Mouse (Mus musculus): Measurements from ENCODE around the gene Efna2. TPM values are rescaled to one million over a fixed set of nuclear protein-coding genes. Genes with fewer than 3 reads are reported as not detected.
A peak's percentile ranks its signal among the peaks of the same experiment; 100 is the strongest.
"Not testable (repeated sequence)": the region's sequence is repeated elsewhere in the genome, so short reads cannot be mapped to it uniquely, and the experiment has no call there.

Gene Efna2
- polyA plus RNA-seq, 1 experiment from 2014 or later = 12.2 TPM

GRCm38 (mm10) chr10:80211547-80212103 is 32.3 kb downstream of the Efna2 start:
- H3K27me3 ChIP-seq (replicated peaks; ENCODE audit: control insufficient read depth, insufficient read depth, low read length); ATAC-seq (replicated peaks; ENCODE audit: low FRiP score, low TSS enrichment, low read depth); H3K4me2 ChIP-seq (ENCODE audit: low read length); H3K9ac ChIP-seq (ENCODE audit: low read length); H3K4me1 ChIP-seq (replicated peaks; ENCODE audit: control insufficient read depth, insufficient read depth, low read length); H3K9me3 ChIP-seq (ENCODE audit: control insufficient read depth, low read length); H3K27ac ChIP-seq (ENCODE audit: low read depth); H3K36me3 ChIP-seq (ENCODE audit: control insufficient read depth, insufficient read depth, low read length); H3K4me3 ChIP-seq (ENCODE audit: low read depth, low read length); DNase-seq (ENCODE audit: low spot score): not testable (repeated sequence)
- whole genome bisulfite sequencing = 77% methylated on average over 7 of the region's 7 CpGs

- H3K4me1 ChIP-seq (replicated peaks; ENCODE audit: control insufficient read depth, insufficient read depth, low read length) = no peaks in the 10 kb centered on the region
- H3K9me3 ChIP-seq (ENCODE audit: control insufficient read depth, low read length) = no peaks in the 10 kb centered on the region
- 33% methylated on average over 16 of the region's 16 CpGs for WGBS
- ATAC-seq (replicated peaks; ENCODE audit: low FRiP score, low TSS enrichment, low read depth) (no peak), DNase-seq (ENCODE audit: low spot score) (no peak)
- H3K4me3 ChIP-seq (ENCODE audit: low read depth, low read length) = no peak overlapping the region
- H3K27me3 ChIP-seq (replicated peaks; ENCODE audit: control insufficient read depth, insufficient read depth, low read length) = no peaks in the 10 kb centered on the region
- no peaks in the 10 kb centered on the region for H3K36me3 ChIP-seq (ENCODE audit: control insufficient read depth, insufficient read depth, low read length)
- no peak overlapping the region for H3K9ac ChIP-seq (ENCODE audit: low read length)
- no peak overlapping the region for H3K4me2 ChIP-seq (ENCODE audit: low read length)
- H3K27ac ChIP-seq (ENCODE audit: low read depth) = no peak overlapping the region
These were observed 35.9 kb downstream of the Efna2 start for GRCm38 (mm10) chr10:80215048-80215772.

- no peaks in the 10 kb centered on the region for H3K9me3 ChIP-seq (ENCODE audit: control insufficient read depth, low read length)
- no peaks in the 10 kb centered on the region for H3K27me3 ChIP-seq (replicated peaks; ENCODE audit: control insufficient read depth, insufficient read depth, low read length)
- WGBS = 22% methylated on average over 7 of the region's 9 CpGs
- H3K27ac ChIP-seq (ENCODE audit: low read depth) = no peak overlapping the region
- no peak overlapping the region for H3K4me3 ChIP-seq (ENCODE audit: low read depth, low read length)
- no peak for DNase-seq (ENCODE audit: low spot score)
- peaks cover 3% of the 10 kb centered on the region for H3K4me1 ChIP-seq (replicated peaks; ENCODE audit: control insufficient read depth, insufficient read depth, low read length)
- H3K36me3 ChIP-seq (ENCODE audit: control insufficient read depth, insufficient read depth, low read length) = no peaks in the 10 kb centered on the region
- ATAC-seq (replicated peaks; ENCODE audit: low FRiP score, low TSS enrichment, low read depth) = no peak
- no peak overlapping the region for H3K9ac ChIP-seq (ENCODE audit: low read length)
- no peak overlapping the region for H3K4me2 ChIP-seq (ENCODE audit: low read length)
These were observed 41.4 kb downstream of the Efna2 start for GRCm38 (mm10) chr10:80220676-80221075.

GRCm38 (mm10) chr10:80223137-80223536 is 43.9 kb downstream of the Efna2 start:
- not testable (repeated sequence) for H3K36me3 ChIP-seq (ENCODE audit: control insufficient read depth, insufficient read depth, low read length); DNase-seq (ENCODE audit: low spot score); H3K4me2 ChIP-seq (ENCODE audit: low read length); H3K27ac ChIP-seq (ENCODE audit: low read depth); H3K27me3 ChIP-seq (replicated peaks; ENCODE audit: control insufficient read depth, insufficient read depth, low read length); H3K9ac ChIP-seq (ENCODE audit: low read length); ATAC-seq (replicated peaks; ENCODE audit: low FRiP score, low TSS enrichment, low read depth); H3K4me3 ChIP-seq (ENCODE audit: low read depth, low read length); H3K9me3 ChIP-seq (ENCODE audit: control insufficient read depth, low read length)
- WGBS = 88% methylated on average over 2 of the region's 2 CpGs
- peaks cover 16% of the 10 kb centered on the region for H3K4me1 ChIP-seq (replicated peaks; ENCODE audit: control insufficient read depth, insufficient read depth, low read length)

GRCm38 (mm10) chr10:80226071-80226415 is 46.8 kb downstream of the Efna2 start:
- Histone ChIP-seq H3K4me3 (ENCODE audit: low read depth, low read length) (peak overlapping the region; percentile 74; the same call in 1 of the 2 replicates), H3K9me3 (ENCODE audit: control insufficient read depth, low read length) (no peaks in the 10 kb centered on the region), H3K9ac (ENCODE audit: low read length) (peak overlapping the region; percentile 49), H3K27ac (ENCODE audit: low read depth) (peak overlapping the region; percentile 90), H3K4me1 (replicated peaks; ENCODE audit: control insufficient read depth, insufficient read depth, low read length) (peaks cover 23% of the 10 kb centered on the region), H3K27me3 (replicated peaks; ENCODE audit: control insufficient read depth, insufficient read depth, low read length) (no peaks in the 10 kb centered on the region), H3K4me2 (ENCODE audit: low read length) (peak overlapping the region; percentile 60), H3K36me3 (ENCODE audit: control insufficient read depth, insufficient read depth, low read length) (peaks cover 25% of the 10 kb centered on the region)
- WGBS = under 1% methylated on average over 14 of the region's 14 CpGs
- DNase-seq (ENCODE audit: low spot score) = no peak
- ATAC-seq (replicated peaks; ENCODE audit: low FRiP score, low TSS enrichment, low read depth) = 0 out of 2 replicates have a peak, but pooled peaks have one; percentile 9

GRCm38 (mm10) chr10:80226416-80227165 is 47.3 kb downstream of the Efna2 start, which contains the start of gene Mum1:
TSS of gene Mum1 (plus strand) at chr10:80226434.
- H3K36me3 ChIP-seq (ENCODE audit: control insufficient read depth, insufficient read depth, low read length) = peaks cover 29% of the 10 kb centered on the region

GRCm38 (mm10) chr10:80227166-80227539 is 47.9 kb downstream of the Efna2 start:
- peak overlapping the region; percentile 60 for H3K4me2 ChIP-seq (ENCODE audit: low read length)
- peak overlapping the region; percentile 84 for H3K9ac ChIP-seq (ENCODE audit: low read length)
- peak overlapping the region; percentile 74 for H3K4me3 ChIP-seq (ENCODE audit: low read depth, low read length)
- DNase-seq (ENCODE audit: low spot score) (no peak), ATAC-seq (replicated peaks; ENCODE audit: low FRiP score, low TSS enrichment, low read depth) (no peak)
- peak overlapping the region; percentile 90 for H3K27ac ChIP-seq (ENCODE audit: low read depth)
- no peaks in the 10 kb centered on the region for H3K9me3 ChIP-seq (ENCODE audit: control insufficient read depth, low read length)
- no peaks in the 10 kb centered on the region for H3K27me3 ChIP-seq (replicated peaks; ENCODE audit: control insufficient read depth, insufficient read depth, low read length)
- peaks cover 35% of the 10 kb centered on the region for H3K36me3 ChIP-seq (ENCODE audit: control insufficient read depth, insufficient read depth, low read length)
- WGBS = 3% methylated on average over 10 of the region's 10 CpGs
- H3K4me1 ChIP-seq (replicated peaks; ENCODE audit: control insufficient read depth, insufficient read depth, low read length) = peaks cover 23% of the 10 kb centered on the region

More at GRCm38 (mm10) chr10:80226416-80227165, 47.3 kb downstream of the Efna2 start, which contains the start of gene Mum1:
- no peaks in the 10 kb centered on the region for H3K27me3 ChIP-seq (replicated peaks; ENCODE audit: control insufficient read depth, insufficient read depth, low read length)
- peak within 1 kb of the TSS; percentile 60 for H3K4me2 ChIP-seq (ENCODE audit: low read length)
- ATAC-seq (replicated peaks; ENCODE audit: low FRiP score, low TSS enrichment, low read depth) (peak; percentile 99), DNase-seq (ENCODE audit: low spot score) (peak; percentile 97)
- H3K9me3 ChIP-seq (ENCODE audit: control insufficient read depth, low read length) = no peaks in the 10 kb centered on the region
- under 1% methylated on average over 70 of the region's 75 CpGs for WGBS
- peak within 1 kb of the TSS; percentile 74 for H3K4me3 ChIP-seq (ENCODE audit: low read depth, low read length)
- peaks cover 23% of the 10 kb centered on the region for H3K4me1 ChIP-seq (replicated peaks; ENCODE audit: control insufficient read depth, insufficient read depth, low read length)
- H3K9ac ChIP-seq (ENCODE audit: low read length) = peak within 1 kb of the TSS; percentile 84
- peak within 1 kb of the TSS; percentile 90 for H3K27ac ChIP-seq (ENCODE audit: low read depth)

GRCm38 (mm10) chr10:80227877-80228775 is 48.8 kb downstream of the Efna2 start:
- Histone ChIP-seq H3K4me1 (replicated peaks; ENCODE audit: control insufficient read depth, insufficient read depth, low read length) (peaks cover 28% of the 10 kb centered on the region), H3K9ac (ENCODE audit: low read length) (peak overlapping the region; percentile 84), H3K27ac (ENCODE audit: low read depth) (peak overlapping the region; percentile 90), H3K9me3 (ENCODE audit: control insufficient read depth, low read length) (no peaks in the 10 kb centered on the region), H3K27me3 (replicated peaks; ENCODE audit: control insufficient read depth, insufficient read depth, low read length) (no peaks in the 10 kb centered on the region), H3K4me3 (ENCODE audit: low read depth, low read length) (peak overlapping the region; percentile 74), H3K36me3 (ENCODE audit: control insufficient read depth, insufficient read depth, low read length) (peaks cover 44% of the 10 kb centered on the region), H3K4me2 (ENCODE audit: low read length) (peak overlapping the region; percentile 60)
- no peak for DNase-seq (ENCODE audit: low spot score)
- no peak for ATAC-seq (replicated peaks; ENCODE audit: low FRiP score, low TSS enrichment, low read depth)
- WGBS = 46% methylated on average over 15 of the region's 15 CpGs
